Mouse (Mus musculus) left cerebral cortex, adult 2 months (tissue): ENCODE data around the gene Gm15217. TPM values are rescaled to one million over a fixed set of nuclear protein-coding genes. Genes with fewer than 3 reads are reported as not detected.

ENCODE experiments used
- DNase-seq, 2 experiments: peaks; one replicate each; pipeline ENCODE4 v3.0.0; 2021 to 2022; ENCODE audit warnings: low spot score in 2 of 2, mixed read lengths in 1 of 2; ENCODE audit errors: extremely low spot score in 1 of 2
- H3K27ac ChIP-seq: fragments of 200-600 bp; 2 replicates; pipeline ENCODE4 v1.8.1; 2022
- H3K4me3 ChIP-seq: fragments of 200-600 bp; 2 replicates; pipeline ENCODE4 v1.8.1; 2022
- CTCF ChIP-seq: fragments of 200-600 bp; IDR thresholded peaks from 2 replicates; pipeline ENCODE4 v1.8.1; 2022; ENCODE audit warnings: antibody characterized with exemption, mild to moderate bottlenecking, moderate library complexity
- intact Hi-C: fragments of 180-260 bp; cut with DNase I; formaldehyde crosslinking; loops from one replicate; pipeline ENCODE4 v1.15.1; 2025
- long read RNA-seq, 2 experiments: library from polyadenylated mRNA; stranded (forward); transcript quantifications; one replicate each; pipeline ENCODE4 v2.0.0; 2021; ENCODE audit warnings: borderline mapping rate in 2 of 2
- total RNA-seq, 2 experiments: library from RNA; stranded (reverse); gene quantifications; 2 replicates each; pipeline ENCODE4 v1.2.3; 2021

The Gm15217 gene
- not detected for total RNA-seq
- long read RNA-seq, experiment 1: 0 reads
- long read RNA-seq, experiment 2: 0 reads

- H3K27ac ChIP-seq: no peak within 1 kb of the TSS
- no peak for DNase-seq
- no peak for TF ChIP-seq CTCF
- H3K4me3 ChIP-seq: no peak within 1 kb of the TSS
- intact Hi-C loops: loop anchor here (5.0 kb wide), 1 partner anchor 312 kb away; no protein-coding TSS in a partner anchor
Observed at GRCm38 (mm10) chr14:46379285-46379684, at the start of gene Gm15217. Gm15217 (plus strand) TSS chr14:46379414.

- no peak for TF ChIP-seq CTCF
- DNase-seq: no peak
- Histone ChIP-seq H3K4me3 (no peak overlapping the region), H3K27ac (no peak overlapping the region)
- intact Hi-C loops: no loop called here
Observed at GRCm38 (mm10) chr14:46333421-46334237, 45.6 kb upstream of the Gm15217 start.

- no peak for TF ChIP-seq CTCF
- no peak overlapping the region for H3K27ac ChIP-seq
- no peak for DNase-seq
- H3K4me3 ChIP-seq: no peak overlapping the region
- intact Hi-C loops: no loop called here
Observed at GRCm38 (mm10) chr14:46338801-46339200, 40.4 kb upstream of the Gm15217 start.

GRCm38 (mm10) chr14:46344750-46345149 is 34.5 kb upstream of the Gm15217 start:
- no peak overlapping the region for H3K27ac ChIP-seq
- intact Hi-C loops: no loop called here
- TF ChIP-seq CTCF: no peak
- DNase-seq: no peak
- no peak overlapping the region for H3K4me3 ChIP-seq

- intact Hi-C loops: no loop called here
- Histone ChIP-seq H3K4me3 (no peak overlapping the region), H3K27ac (no peak overlapping the region)
- TF ChIP-seq CTCF: no peak
- DNase-seq: no peak
Observed at GRCm38 (mm10) chr14:46357286-46357685, 21.9 kb upstream of the Gm15217 start.

- intact Hi-C loops: no loop called here
- no peak overlapping the region for H3K27ac ChIP-seq
- no peak overlapping the region for H3K4me3 ChIP-seq
- no peak for DNase-seq
- no peak for TF ChIP-seq CTCF
Observed at GRCm38 (mm10) chr14:46357696-46358095, 21.5 kb upstream of the Gm15217 start.

GRCm38 (mm10) chr14:46363209-46363608 is 16.0 kb upstream of the Gm15217 start:
- Histone ChIP-seq H3K4me3 (no peak overlapping the region), H3K27ac (no peak overlapping the region)
- no peak; the same call in 1 of the 2 replicates for TF ChIP-seq CTCF
- intact Hi-C loops: no loop called here
- no peak for DNase-seq

GRCm38 (mm10) chr14:46372452-46372851 is 6.8 kb upstream of the Gm15217 start:
- TF ChIP-seq CTCF: no peak
- DNase-seq: no peak
- intact Hi-C loops: no loop called here
- H3K4me3 ChIP-seq: no peak overlapping the region
- no peak overlapping the region for H3K27ac ChIP-seq

GRCm38 (mm10) chr14:46375796-46376195 is 3.4 kb upstream of the Gm15217 start:
- intact Hi-C loops: loop anchor here (5.0 kb wide), 1 partner anchor 308 kb away; no protein-coding TSS in a partner anchor
- no peak overlapping the region for H3K27ac ChIP-seq
- DNase-seq: no peak
- TF ChIP-seq CTCF: no peak
- no peak overlapping the region for H3K4me3 ChIP-seq

- intact Hi-C loops: no loop called here
- no peak for DNase-seq
- H3K27ac ChIP-seq: no peak overlapping the region
- TF ChIP-seq CTCF: peak; percentile 7
- no peak overlapping the region for H3K4me3 ChIP-seq
Observed at GRCm38 (mm10) chr14:46380286-46380721, 1.1 kb downstream of the Gm15217 start.

- no peak for TF ChIP-seq CTCF
- Histone ChIP-seq H3K4me3 (no peak overlapping the region), H3K27ac (no peak overlapping the region)
- intact Hi-C loops: no loop called here
- no peak for DNase-seq
Observed at GRCm38 (mm10) chr14:46381457-46381856, 2.2 kb downstream of the Gm15217 start.

GRCm38 (mm10) chr14:46384946-46385691 is 5.9 kb downstream of the Gm15217 start:
- intact Hi-C loops: loop anchor here (5.0 kb wide), 1 partner anchor 393 kb away; no protein-coding TSS in a partner anchor
- Histone ChIP-seq H3K27ac (no peak overlapping the region), H3K4me3 (peak overlapping the region; percentile 23; the same call in 1 of the 2 replicates)
- TF ChIP-seq CTCF: no peak
- no peak for DNase-seq
